Mouse (Mus musculus) granulocyte monocyte progenitor cell, adult 5-6 weeks (primary cell): ENCODE measurements around the gene Tmem135. TPM values are rescaled to one million over a fixed set of nuclear protein-coding genes. Genes with fewer than 3 reads are reported as not detected.

Source experiments
- ATAC-seq: replicated peaks from 2 replicates; pipeline ENCODE4 v1.8.0; 2016; ENCODE audit warnings: mild to moderate bottlenecking, moderate TSS enrichment, inconsistent platforms; ENCODE audit not compliant: poor library complexity, severe bottlenecking
- total RNA-seq, 2 experiments: library from RNA; stranded (forward) in 1 of 2; stranded (reverse) in 1 of 2; fragments of 200-712, 200-1000 nt in 1 of 2; fragments of >200 nt in 1 of 2; fragmentation: Nextera tagmentation in 1 of 2; gene quantifications; 2 replicates each; pipeline ENCODE4 v1.2.3; 2014 to 2017

Gene Tmem135
- total RNA-seq, 2 experiments from 2014 or later: 18.9 to 23.1 TPM

GRCm38 (mm10) chr7:89267542-89267941 lies 136.5 kb downstream of the Tmem135 start:
- ATAC-seq: no peak

GRCm38 (mm10) chr7:89266017-89266760 lies 137.8 kb downstream of the Tmem135 start:
- ATAC-seq: no peak

DNA sequence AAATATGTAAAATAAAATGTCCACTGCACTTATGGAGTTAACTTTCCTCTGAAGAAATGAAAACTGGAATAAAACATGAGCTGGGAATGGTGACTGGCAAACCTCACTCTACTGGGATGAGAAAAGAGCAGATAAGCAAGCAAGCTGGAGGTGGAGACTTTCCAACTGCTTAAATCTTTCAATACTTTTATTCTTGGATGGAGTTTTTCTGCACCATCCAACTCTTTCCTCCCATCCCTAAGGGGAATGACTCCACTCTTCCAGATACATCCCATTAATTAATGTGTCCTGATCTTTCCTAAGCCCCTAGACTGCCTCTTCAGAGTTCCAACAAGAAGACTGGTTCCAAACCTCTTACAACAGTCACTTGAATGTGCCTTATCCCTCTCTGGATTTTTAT lies 143.1 kb downstream of the Tmem135 start:
- ATAC-seq: no peak

DNA sequence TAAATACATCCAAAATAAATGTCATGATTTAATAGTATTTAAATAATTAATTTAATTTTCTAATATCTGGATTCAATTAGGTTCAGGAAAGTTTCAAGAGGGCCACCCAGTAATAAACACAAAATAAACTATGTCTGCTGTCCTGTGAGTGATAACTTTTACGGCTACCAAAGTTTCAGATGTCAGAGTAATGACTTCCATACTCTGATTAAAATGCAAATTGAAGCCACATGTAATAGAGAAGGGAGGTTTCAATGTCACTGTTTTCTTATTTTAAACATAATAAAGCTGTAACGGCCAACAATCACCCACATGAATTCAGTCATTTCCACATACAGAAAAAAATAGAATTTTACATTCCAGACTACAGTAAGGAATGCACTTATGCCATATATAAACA lies 145.2 kb downstream of the Tmem135 start:
- no peak for ATAC-seq

GRCm38 (mm10) chr7:89257871-89258502 lies 146.0 kb downstream of the Tmem135 start:
- ATAC-seq: no peak

DNA sequence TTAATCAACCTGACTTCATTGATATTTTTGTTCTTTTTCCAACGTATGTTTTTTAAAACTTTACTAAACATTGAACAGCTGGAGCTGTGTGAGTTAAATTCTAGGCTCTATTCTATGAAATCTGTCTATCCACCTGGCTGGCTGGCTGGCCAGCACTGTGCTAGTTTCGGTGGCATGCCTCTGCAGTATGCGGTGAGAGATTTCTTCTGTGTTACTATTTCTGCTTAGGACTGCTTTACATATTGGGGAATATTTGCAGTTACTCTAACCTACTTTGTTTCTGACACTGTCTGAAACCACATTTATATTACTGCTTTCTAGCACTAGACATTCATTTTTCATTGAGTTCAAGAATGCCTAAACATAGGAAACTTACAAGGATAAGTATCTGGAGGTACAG lies 150.2 kb downstream of the Tmem135 start:
- ATAC-seq: no peak

GRCm38 (mm10) chr7:89253317-89253716 lies 150.7 kb downstream of the Tmem135 start:
- ATAC-seq: no peak

GRCm38 (mm10) chr7:89251880-89252453 lies 152.1 kb downstream of the Tmem135 start:
- ATAC-seq: peak; percentile 32; the same call in 1 of the 2 replicates

- ATAC-seq: peak; percentile 92
Measured at GRCm38 (mm10) chr7:89248135-89248850, 155.7 kb downstream of the Tmem135 start.

DNA sequence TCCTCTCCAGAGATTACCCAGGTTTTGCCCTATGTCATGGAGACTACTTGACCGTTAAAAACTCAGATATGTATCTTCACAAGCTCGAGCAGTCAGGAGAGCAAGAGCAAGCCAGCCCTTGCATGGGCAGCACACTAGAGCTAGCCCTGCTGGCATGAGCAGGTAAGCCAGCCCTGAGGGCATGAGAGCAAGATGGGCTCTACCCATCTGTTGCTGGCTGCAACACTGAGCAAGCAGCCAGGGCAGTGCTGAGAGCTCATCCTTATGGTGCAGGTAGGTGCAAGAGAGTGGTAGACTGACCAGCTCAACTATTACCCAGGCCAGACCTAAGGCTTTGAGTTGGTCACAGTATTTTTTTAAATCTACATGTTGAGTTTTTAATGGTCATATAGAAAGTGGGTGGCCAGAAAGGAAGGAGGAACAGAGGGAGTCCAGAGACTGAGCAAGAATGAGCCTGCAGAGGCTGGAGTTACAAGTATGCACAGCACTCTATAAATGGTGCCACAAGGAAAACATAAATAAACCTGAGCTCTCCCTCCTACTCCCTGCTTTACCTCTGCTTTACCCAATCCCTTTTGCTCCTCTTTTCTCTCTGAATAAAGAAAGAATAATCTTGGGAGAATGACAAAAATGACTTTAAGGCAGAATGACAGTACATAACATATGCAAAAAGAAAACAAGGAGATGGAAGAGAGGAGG lies 156.9 kb downstream of the Tmem135 start:
- no peak for ATAC-seq

GRCm38 (mm10) chr7:89242565-89242964 lies 161.5 kb downstream of the Tmem135 start:
- ATAC-seq: no peak

DNA sequence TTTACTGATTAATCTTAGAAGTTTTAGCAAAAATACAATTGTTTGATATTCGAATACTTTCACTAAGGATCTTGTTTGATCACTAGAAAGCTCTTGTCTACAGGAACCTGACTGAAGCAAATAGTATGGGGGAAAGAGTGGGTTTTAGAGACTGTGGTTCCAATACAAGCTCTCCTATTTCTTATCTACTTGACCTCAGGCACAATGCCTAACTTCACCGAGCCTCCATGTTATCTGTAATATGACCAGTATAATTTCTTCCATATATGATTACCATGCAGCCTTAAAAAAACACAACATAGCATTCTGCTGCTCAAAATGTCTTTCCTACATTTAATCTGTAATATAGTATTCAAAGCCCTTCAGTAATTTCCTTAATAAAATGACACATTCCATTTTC lies 161.9 kb downstream of the Tmem135 start:
- no peak for ATAC-seq

- ATAC-seq: no peak
Measured at GRCm38 (mm10) chr7:89239592-89239991, 164.4 kb downstream of the Tmem135 start.

DNA sequence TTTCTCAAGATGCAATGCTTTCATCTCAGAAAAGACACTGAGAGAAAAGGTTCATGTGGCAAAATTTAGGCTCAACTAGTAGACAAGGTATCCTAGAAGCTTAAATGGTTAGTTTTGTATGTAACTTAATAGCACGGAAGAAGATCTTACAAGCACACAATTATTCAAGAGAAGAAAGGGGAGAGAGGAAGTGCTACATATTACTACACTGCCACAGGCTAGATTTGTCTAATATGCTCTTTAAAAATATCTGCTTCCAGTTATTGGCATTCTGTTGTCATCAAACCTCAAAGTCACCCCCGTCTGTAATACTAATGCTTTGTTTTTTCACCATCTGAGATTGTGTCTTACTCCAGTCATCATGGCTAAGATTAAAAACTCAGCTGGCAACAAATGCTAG lies 167.4 kb downstream of the Tmem135 start:
- ATAC-seq: peak; percentile 73

- peak; percentile 87 for ATAC-seq
Measured at GRCm38 (mm10) chr7:89235974-89236507, 168.0 kb downstream of the Tmem135 start.

GRCm38 (mm10) chr7:89232499-89233145 lies 171.4 kb downstream of the Tmem135 start:
- no peak for ATAC-seq

DNA sequence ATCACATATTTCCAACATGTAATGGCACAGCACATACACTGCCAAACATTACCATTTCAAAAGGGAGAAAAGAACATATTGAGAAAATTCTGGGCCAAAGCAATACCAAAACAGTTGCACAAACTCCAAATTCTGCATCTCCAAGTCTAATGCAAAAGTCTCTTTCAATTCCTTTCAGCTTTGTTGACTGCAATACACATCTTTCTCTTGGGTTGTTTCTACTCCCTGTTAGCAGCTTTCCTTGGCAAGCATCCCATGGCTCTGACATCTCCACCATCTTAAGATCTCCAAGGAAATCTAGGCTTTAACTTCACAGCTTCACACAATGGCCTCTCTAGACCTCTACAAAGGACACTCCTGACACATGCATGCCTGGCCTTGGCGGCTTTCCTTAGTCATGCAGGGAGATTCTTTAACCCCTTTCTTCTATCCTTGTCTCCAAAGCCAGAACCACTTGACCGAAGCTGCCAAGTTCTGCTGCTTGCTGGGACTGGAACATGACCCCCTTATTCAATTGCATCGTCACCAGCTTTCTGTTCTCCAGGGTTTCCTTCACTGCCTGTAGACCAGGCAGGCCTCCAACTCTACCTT lies 172.7 kb downstream of the Tmem135 start:
- no peak for ATAC-seq

GRCm38 (mm10) chr7:89222609-89223008 lies 181.4 kb downstream of the Tmem135 start:
- ATAC-seq: no peak

GRCm38 (mm10) chr7:89216628-89217027 lies 187.4 kb downstream of the Tmem135 start:
- ATAC-seq: peak; percentile 76
